Mouse (Mus musculus) heart, postnatal 25 days (tissue): ENCODE measurements at regions not wholly inside any gene's neighbourhood (a gene's known extent, or its start where the extent isn't known, plus 50 kb on each side); places are given as distances from the start of the nearest gene placed in this dataset.

Experiments
- DNase-seq: peaks from one replicate; pipeline ENCODE4 v3.0.0; 2022; ENCODE audit warnings: low spot score
- intact Hi-C: fragments of 180-260 bp; cut with DNase I; formaldehyde crosslinking; loops from one replicate; pipeline ENCODE4 v1.15.1; 2025

DNA sequence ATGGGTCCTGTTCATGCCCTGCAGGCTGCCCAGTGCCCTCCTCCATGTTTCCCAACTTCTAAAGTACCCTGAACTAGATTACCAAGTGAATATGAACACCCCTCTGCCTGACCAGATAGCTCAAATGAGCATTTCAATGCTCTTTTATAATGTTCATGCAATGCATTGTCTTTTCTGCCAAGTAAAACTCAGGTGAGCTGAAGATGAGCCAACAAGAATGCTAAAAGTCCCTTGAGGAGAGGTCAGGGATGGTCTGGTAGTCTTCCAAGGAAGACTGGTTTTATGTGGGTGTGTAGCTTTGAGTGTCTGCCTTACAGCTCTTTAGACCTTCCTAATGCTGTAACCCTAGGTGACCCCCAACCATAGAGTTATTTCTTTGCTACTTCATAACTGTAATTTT is 58.0 kb upstream of the Abca12 start:
- intact Hi-C loops = no loop called here

DNA sequence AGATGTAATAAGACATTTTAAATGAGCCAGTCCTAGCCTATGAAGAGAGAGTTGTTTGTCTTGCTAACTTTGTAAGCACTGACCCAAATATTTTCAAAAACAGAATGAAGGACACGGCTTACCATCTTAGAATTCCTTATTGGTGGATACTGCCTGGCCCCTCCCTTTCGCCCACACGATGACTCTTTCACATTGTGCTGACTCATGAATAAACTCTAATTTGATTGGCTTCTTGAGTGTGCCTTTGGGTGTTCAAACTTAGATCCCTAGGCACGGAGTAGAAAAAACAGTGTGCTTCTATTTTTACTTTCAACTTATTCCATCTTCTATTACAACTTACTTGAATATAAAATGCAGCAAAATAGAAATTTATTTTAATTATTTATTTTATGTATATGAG is 68.4 kb upstream of the Abca12 start:
- no peak for DNase-seq
- intact Hi-C loops = no loop called here

More for the DNA sequence above, 58.0 kb upstream of the Abca12 start:
- DNase-seq = no peak

DNA sequence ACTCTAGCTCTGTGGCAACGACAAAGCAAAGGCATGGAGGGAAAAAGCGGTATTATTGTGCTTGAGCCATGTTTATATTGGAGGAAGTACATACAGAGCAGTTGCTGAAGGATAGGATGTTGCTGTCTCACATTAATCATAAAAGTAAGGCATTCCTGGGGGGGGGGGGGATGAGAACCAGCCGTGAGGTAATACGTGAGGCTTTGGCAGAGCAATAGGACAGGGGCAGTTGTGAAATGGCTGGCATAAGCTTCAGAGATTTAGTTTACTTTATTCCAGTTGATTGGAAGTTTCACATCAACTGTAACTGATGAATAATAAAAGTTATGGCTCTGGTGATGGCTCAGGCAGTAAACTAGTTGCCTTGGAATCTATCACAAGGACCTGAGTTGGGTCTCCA is 62.4 kb upstream of the Atic start:
- DNase-seq = no peak
- intact Hi-C loops = no loop called here

DNA sequence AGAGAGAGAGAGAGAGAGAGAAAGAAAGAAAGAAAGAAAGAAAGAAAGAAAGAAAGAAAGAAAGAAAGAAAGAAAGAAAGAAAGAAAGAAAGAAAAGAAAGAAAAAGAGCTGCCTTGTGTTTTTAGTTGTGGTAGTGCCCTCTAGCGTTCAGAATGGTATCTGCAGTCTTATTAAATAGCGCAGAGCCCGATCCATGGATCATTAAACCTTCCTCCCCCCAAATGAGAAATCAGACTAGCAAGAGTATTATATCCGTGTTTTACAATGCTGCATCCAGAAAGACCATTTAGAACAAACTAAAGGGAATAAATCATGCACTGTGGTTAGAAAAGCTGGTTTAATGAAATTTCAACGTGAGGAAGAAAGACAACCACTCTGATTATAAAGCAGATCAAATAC is 51.1 kb upstream of the Atic start:
- no peak for DNase-seq
- intact Hi-C loops = loop anchor here (2.0 kb wide), 3 partner anchors 217 to 1715 kb away; no protein-coding TSS in a partner anchor

DNA sequence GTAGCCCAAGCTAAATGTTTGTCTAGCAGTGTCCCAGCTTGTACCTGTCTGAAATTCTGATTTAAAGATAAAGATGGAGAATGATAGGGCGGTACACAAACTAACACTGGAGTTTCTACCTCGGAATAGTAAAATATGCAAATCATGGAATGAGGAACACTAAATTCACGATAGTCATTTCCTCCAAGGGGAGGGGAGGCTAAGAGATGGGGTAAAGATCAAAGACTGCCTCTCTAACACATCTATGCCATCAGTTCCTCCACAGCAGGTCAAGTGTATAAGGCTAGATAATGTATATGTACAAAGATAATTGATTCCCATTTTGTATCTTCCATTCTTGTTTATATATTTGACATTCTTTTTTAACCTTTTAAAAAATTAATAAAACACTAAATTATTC is 50.4 kb upstream of the Atic start:
- intact Hi-C loops = loop anchor here (2.0 kb wide), 3 partner anchors 218 to 1716 kb away; no protein-coding TSS in a partner anchor
- no peak for DNase-seq
